Mouse (Mus musculus): ENCODE results near the gene Gm21876. TPM values are rescaled to one million over a fixed set of nuclear protein-coding genes. Genes with fewer than 3 reads are reported as not detected.
"Not testable (repeated sequence)": the region's sequence is repeated elsewhere in the genome, so short reads cannot be mapped to it uniquely, and the experiment has no call there.

Gm21876 gene
- polyA plus RNA-seq (2021): not detected

- no peak for TF ChIP-seq CTCF (IDR thresholded peaks at IDR 0.05)
- ATAC-seq: no peak
- ChIA-PET CTCF (no interaction called here), POLR2A (no interaction called here)
- peaks cover 27% of the 10 kb centered on the region for H3K27me3 ChIP-seq
- no peak for DNase-seq (ENCODE audit: low read depth, low spot score)
- in situ Hi-C loops (cut with MboI; ENCODE audit: low pct_unique_long_range_greater_than_20kb): no loop called here
Measured at GRCm38 (mm10) chrX:21175553-21175952, at the start of gene Gm21876. Gm21876 (minus strand) TSS chrX:21175653.

- no peak for DNase-seq (ENCODE audit: low read depth, low spot score)
- ChIA-PET CTCF (no interaction called here), POLR2A (no interaction called here)
- no peak for TF ChIP-seq CTCF (IDR thresholded peaks at IDR 0.05)
- no peaks in the 10 kb centered on the region for H3K27me3 ChIP-seq
- in situ Hi-C loops (cut with MboI; ENCODE audit: low pct_unique_long_range_greater_than_20kb): no loop called here
- no peak for ATAC-seq
Measured at GRCm38 (mm10) chrX:21220422-21220821, 45.0 kb upstream of the Gm21876 start.

GRCm38 (mm10) chrX:21146675-21147074, 28.8 kb downstream of the Gm21876 start:
- CTCF ChIA-PET; H3K27me3 ChIP-seq; in situ Hi-C loops (cut with MboI; ENCODE audit: low pct_unique_long_range_greater_than_20kb); ATAC-seq; POLR2A ChIA-PET; DNase-seq (ENCODE audit: low read depth, low spot score): not testable (repeated sequence)

Other genes with a start within 250 kb of the Gm21876 start
- 2.3 TPM for gene Cfp, start 244.1 kb downstream of the Gm21876 start, polyA plus RNA-seq (2021)
- 23.8 TPM for gene Elk1, start 225.0 kb downstream of the Gm21876 start, polyA plus RNA-seq (2021)
- 53.6 TPM for gene Uxt, start 213.6 kb downstream of the Gm21876 start, polyA plus RNA-seq (2021)
- gene Zfp182, start 113.3 kb downstream of the Gm21876 start, polyA plus RNA-seq (2021): 3.1 TPM
- not detected for gene Spaca5, start 107.2 kb downstream of the Gm21876 start, polyA plus RNA-seq (2021)
- 1.4 TPM for gene Zfp300, start 86.1 kb downstream of the Gm21876 start, polyA plus RNA-seq (2021)
- gene Ssxa1, start 59.8 kb downstream of the Gm21876 start, polyA plus RNA-seq (2021): not detected